Mouse (Mus musculus) CH12.LX (cell line): ENCODE measurements around the gene Nacc2. TPM values are rescaled to one million over a fixed set of nuclear protein-coding genes. Genes with fewer than 3 reads are reported as not detected.

Source experiments
- DNase-seq: peaks from one replicate; pipeline ENCODE4 v3.0.0-alpha.2; 2013; ENCODE audit errors: extremely low read depth
- H3K27ac ChIP-seq: 2 replicates; pipeline ENCODE4 v1.5.1; 2012; ENCODE audit warnings: low read depth, mild to moderate bottlenecking, control low read depth, moderate library complexity; ENCODE audit not compliant: insufficient read depth
- H3K27me3 ChIP-seq: replicated peaks from 2 replicates; pipeline ENCODE3; 2012; ENCODE audit warnings: inconsistent platforms
- H3K36me3 ChIP-seq, 2 experiments: replicated peaks in 1 of 2; 2 replicates each; pipeline versions ENCODE3 to v1.6.1; 2012; ENCODE audit warnings: inconsistent platforms in 1 of 2, low read length in 1 of 2, mild to moderate bottlenecking in 1 of 2, mixed read lengths in 1 of 2, moderate library complexity in 1 of 2; ENCODE audit not compliant: control insufficient read depth in 1 of 2, insufficient read depth in 1 of 2
- H3K4me1 ChIP-seq, 2 experiments: 2 replicates each; pipeline ENCODE4 v1.6.1; 2012; ENCODE audit warnings: inconsistent platforms in 1 of 2, moderate library complexity in 1 of 2; ENCODE audit not compliant: insufficient read depth in 2 of 2, control insufficient read depth in 1 of 2
- H3K4me2 ChIP-seq: 2 replicates; pipeline ENCODE4 v1.6.1; 2012; ENCODE audit warnings: low read depth, mild to moderate bottlenecking, control low read depth; ENCODE audit not compliant: poor library complexity, insufficient read depth, severe bottlenecking
- H3K4me3 ChIP-seq, 3 experiments: fragments of 150-350 bp in 1 of 3; sonication (generic) in 1 of 3; replicated peaks in 1 of 3; 2 replicates each; pipeline versions ENCODE3 to v1.5.1; 2011 to 2012; ENCODE audit warnings: low read depth in 2 of 3, low read length in 2 of 3, mild to moderate bottlenecking in 2 of 3, moderate library complexity in 2 of 3, control low read depth in 1 of 3, improper control_type of control experiment in 1 of 3, inconsistent platforms in 1 of 3, mixed read lengths in 1 of 3; ENCODE audit not compliant: poor library complexity in 1 of 3
- H3K79me2 ChIP-seq: replicated peaks from 2 replicates; pipeline ENCODE4 v1.6.1; 2012; ENCODE audit warnings: mild to moderate bottlenecking, moderate library complexity; ENCODE audit not compliant: control insufficient read depth, poor library complexity, insufficient read depth, severe bottlenecking; ENCODE audit errors: extremely low read depth
- H3K9ac ChIP-seq: 2 replicates; pipeline ENCODE4 v1.6.1; 2012; ENCODE audit warnings: low read depth, mild to moderate bottlenecking, control low read depth, moderate library complexity; ENCODE audit not compliant: insufficient read depth
- H3K9me3 ChIP-seq: replicated peaks from 2 replicates; pipeline ENCODE3; 2012; ENCODE audit warnings: low read length, inconsistent platforms, mixed read lengths
- BHLHE40 ChIP-seq: IDR thresholded peaks from 2 replicates; pipeline ENCODE4 v1.6.1; 2011; ENCODE audit warnings: mild to moderate bottlenecking, low read depth, low read length, improper control_type of control experiment
- CTCF ChIP-seq, 2 experiments: IDR thresholded peaks in 1 of 2; conservative IDR thresholded peaks in 1 of 2; 2 replicates each; pipeline ENCODE4 v1.5.1; 2011 to 2012; ENCODE audit warnings: low read depth in 2 of 2, low read length in 2 of 2, improper control_type of control experiment in 1 of 2, inconsistent platforms in 1 of 2, mild to moderate bottlenecking in 1 of 2, moderate library complexity in 1 of 2
- GABPA ChIP-seq: IDR thresholded peaks from 2 replicates; pipeline ENCODE4 v1.6.1; 2012; ENCODE audit warnings: low read depth, low read length, improper control_type of control experiment, inconsistent platforms; ENCODE audit not compliant: insufficient replicate concordance
- KAT2A ChIP-seq: IDR thresholded peaks from 2 replicates; pipeline ENCODE4 v1.6.1; 2012; ENCODE audit warnings: low read length, improper control_type of control experiment, inconsistent platforms; ENCODE audit not compliant: insufficient replicate concordance
- MAZ ChIP-seq: IDR thresholded peaks from 2 replicates; pipeline ENCODE4 v1.6.1; 2012; ENCODE audit warnings: low read depth, mild to moderate bottlenecking, inconsistent platforms, low read length, improper control_type of control experiment, moderate library complexity
- MEF2A ChIP-seq: IDR thresholded peaks from 2 replicates; pipeline ENCODE4 v1.6.1; 2014; ENCODE audit warnings: low read depth, mild to moderate bottlenecking, inconsistent platforms, low read length, improper control_type of control experiment, borderline replicate concordance
- NELFE ChIP-seq: IDR thresholded peaks from 2 replicates; pipeline ENCODE4 v1.6.1; 2011; ENCODE audit warnings: low read depth, low read length, improper control_type of control experiment
- SIN3A ChIP-seq: IDR thresholded peaks from 2 replicates; pipeline ENCODE4 v1.6.1; 2012; ENCODE audit warnings: low read length, improper control_type of control experiment, inconsistent platforms
- SMC3 ChIP-seq: IDR thresholded peaks from 2 replicates; pipeline ENCODE4 v1.6.1; 2011; ENCODE audit warnings: low read depth, low read length, improper control_type of control experiment
- UBTF ChIP-seq: IDR thresholded peaks from 2 replicates; pipeline ENCODE4 v1.6.1; 2012; ENCODE audit warnings: low read depth, mild to moderate bottlenecking, inconsistent platforms, low read length, improper control_type of control experiment, moderate library complexity
- USF2 ChIP-seq: conservative IDR thresholded peaks from 2 replicates; pipeline ENCODE4 v1.6.1; 2011; ENCODE audit warnings: low read depth, low read length, improper control_type of control experiment
- ZC3H11A ChIP-seq: IDR thresholded peaks from 2 replicates; pipeline ENCODE4 v1.6.1; 2012; ENCODE audit warnings: low read depth, mild to moderate bottlenecking, inconsistent platforms, low read length, improper control_type of control experiment
- ZKSCAN1 ChIP-seq: IDR thresholded peaks from 2 replicates; pipeline ENCODE4 v1.6.1; 2012; ENCODE audit warnings: low read depth, inconsistent platforms, low read length, improper control_type of control experiment, borderline replicate concordance
- ZNF384 ChIP-seq: IDR thresholded peaks from 2 replicates; pipeline ENCODE4 v1.6.1; 2012; ENCODE audit warnings: low read depth, low read length, improper control_type of control experiment, inconsistent platforms
- dilution Hi-C: fragments of 300-500 bp; cut with MboI; formaldehyde crosslinking; loops from 2 replicates; pipeline ENCODE4 v1.14.3; 2020; ENCODE audit warnings: low sequenced_read_pairs; ENCODE audit not compliant: extremely low pct_unique_long_range_greater_than_20kb, extremely low pct_ligation_motif_present
- in situ Hi-C: fragments of 300-500 bp; cut with MboI; formaldehyde crosslinking; loops from 3 replicates; pipeline ENCODE4 v1.14.3; 2019; ENCODE audit warnings: low sequenced_read_pairs, low pct_ligation_motif_present, low pct_unique_long_range_greater_than_20kb, mixed read lengths
- polyA plus RNA-seq: library from polyadenylated mRNA; unstranded; fragments of >175 nt; gene quantifications from 2 replicates; pipeline ENCODE4 v1.2.1, GENCODE M21; 2012; ENCODE audit warnings: low read depth; ENCODE audit not compliant: insufficient read length
- total RNA-seq, 2 experiments: library from RNA; depleted of rRNA; stranded (reverse); fragments of 300-350 nt in 1 of 2; fragments of >200 nt in 1 of 2; gene quantifications; 2 replicates each; pipeline ENCODE4 v1.2.3; 2012 to 2014

Gene Nacc2
- total and polyA plus RNA-seq, 3 experiments: 0.59 to 2.3 (median 1.1) TPM

- TF ChIP-seq CTCF (conservative IDR thresholded peaks at IDR 0.05 in 1 of 2, IDR thresholded peaks at IDR 0.05 in 1 of 2; ENCODE audit: low read depth in 2 of 2, low read length in 2 of 2): no peak
- no peak for TF ChIP-seq KAT2A
- TF ChIP-seq UBTF: no peak
- no peak for TF ChIP-seq ZNF384
- TF ChIP-seq SMC3: no peak
- TF ChIP-seq MEF2A: no peak
- TF ChIP-seq ZKSCAN1: no peak
- TF ChIP-seq BHLHE40: no peak
- no peak for TF ChIP-seq NELFE
- TF ChIP-seq MAZ: no peak
- in situ Hi-C loops: no loop called here
- Histone ChIP-seq H3K4me2 (peak overlapping the region; percentile 70), H3K4me3 (peak overlapping the region; percentile 86 to 95 (median 88)), H3K27ac (peak overlapping the region; percentile 88), H3K27me3 (no peaks in the 10 kb centered on the region), H3K9ac (peak overlapping the region; percentile 76), H3K36me3 (peaks cover 10 to 45% of the 10 kb centered on the region in 2 experiments), H3K9me3 (peaks cover 2% of the 10 kb centered on the region), H3K4me1 (peaks cover 18 to 43% of the 10 kb centered on the region in 2 experiments), H3K79me2 (no peaks in the 10 kb centered on the region)
- dilution Hi-C loops: no loop called here
- no peak for DNase-seq
These were observed 16.1 kb upstream of the Nacc2 start for GRCm38 (mm10) chr2:26139034-26139544.

DNA sequence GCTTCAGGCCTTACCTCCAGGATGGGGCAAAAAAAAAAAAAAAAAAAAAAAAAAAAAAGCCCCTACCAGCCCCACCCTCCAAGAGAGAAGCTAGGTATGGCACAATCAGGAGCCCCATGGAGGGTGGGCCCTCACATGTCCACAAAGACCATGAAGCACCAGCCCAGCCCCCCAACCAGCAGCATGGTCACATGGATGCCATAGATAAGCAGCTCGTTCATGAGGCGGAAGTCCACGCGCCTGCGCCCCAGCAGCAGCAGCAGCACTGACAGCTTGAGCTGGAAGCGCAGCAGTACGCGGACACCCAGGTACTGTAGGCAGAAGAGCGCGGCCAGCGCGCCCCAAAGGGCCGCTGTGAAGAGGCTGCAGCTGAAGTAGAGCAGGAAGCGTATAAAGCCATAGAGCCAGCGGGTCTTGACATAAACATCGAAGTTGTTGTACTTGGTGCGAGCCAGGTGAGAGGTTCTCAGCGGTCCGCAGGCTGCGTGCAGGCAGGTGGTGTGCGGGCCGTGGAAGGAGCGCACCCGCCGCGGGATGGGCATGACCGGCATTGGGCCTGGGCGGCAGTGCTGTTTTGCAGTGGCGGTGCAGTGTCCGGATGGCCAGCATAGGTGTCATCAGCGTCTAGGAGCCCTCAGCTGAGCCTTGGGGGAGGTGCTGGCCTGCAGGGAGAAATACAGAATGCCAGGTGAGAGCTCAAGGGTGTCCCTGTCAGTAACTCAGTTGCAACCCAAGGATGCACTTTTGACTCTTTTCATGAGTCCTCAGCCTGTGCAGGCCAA lies 15.4 kb upstream of the Nacc2 start:
- Histone ChIP-seq H3K9me3 (peaks cover 2% of the 10 kb centered on the region), H3K4me3 (peak overlapping the region in 2 of 3 experiments; percentile 86 to 88), H3K4me1 (peaks cover 22 to 49% of the 10 kb centered on the region in 2 experiments), H3K9ac (peak overlapping the region; percentile 76; the same call in 1 of the 2 replicates), H3K27ac (no peak overlapping the region), H3K36me3 (peaks cover 10 to 42% of the 10 kb centered on the region in 2 experiments), H3K79me2 (no peaks in the 10 kb centered on the region), H3K4me2 (peak overlapping the region; percentile 70; the same call in 1 of the 2 replicates), H3K27me3 (no peaks in the 10 kb centered on the region)
- TF ChIP-seq SIN3A (no peak), ZC3H11A (no peak), USF2 (no peak), GABPA (no peak)
- in situ Hi-C loops (no loop called here), dilution Hi-C loops (no loop called here)
- DNase-seq: no peak
